Mouse (Mus musculus): ENCODE data around the gene Neil3. TPM values are rescaled to one million over a fixed set of nuclear protein-coding genes. Genes with fewer than 3 reads are reported as not detected.

Neil3 gene
- total and polyA plus RNA-seq, 2 experiments from 2014 or later: 1.5 to 7.5 TPM

GRCm38 (mm10) chr8:53628864-53629415, 9.9 kb downstream of the Neil3 start:
- no peaks in the 10 kb centered on the region for H3K27me3 ChIP-seq (ENCODE audit: control insufficient read depth, insufficient read depth, low read length)
- no peak overlapping the region for H3K9ac ChIP-seq (replicated peaks; ENCODE audit: low read depth, low read length)
- H3K36me3 ChIP-seq (replicated peaks; ENCODE audit: control insufficient read depth, insufficient read depth, low read length): no peaks in the 10 kb centered on the region
- no peaks in the 10 kb centered on the region for H3K4me1 ChIP-seq (ENCODE audit: control insufficient read depth, insufficient read depth)
- DNase-seq (ENCODE audit: low spot score) (no peak), ATAC-seq (ENCODE audit: insufficient read depth, low read depth) (no peak)
- no peak overlapping the region for H3K4me2 ChIP-seq (ENCODE audit: low read depth, low read length)
- H3K27ac ChIP-seq (ENCODE audit: low read depth): no peak overlapping the region
- TF ChIP-seq CTCF (IDR thresholded peaks at IDR 0.05; ENCODE audit: low read depth): no peak
- WGBS: 87% methylated on average over 4 of the region's 4 CpGs
- no peak overlapping the region for H3K4me3 ChIP-seq (ENCODE audit: low read depth, low read length)
- peaks cover 8% of the 10 kb centered on the region; the same call in 1 of the 2 replicates for H3K9me3 ChIP-seq (replicated peaks; ENCODE audit: control insufficient read depth, low read length)

GRCm38 (mm10) chr8:53623425-53623824, 15.4 kb downstream of the Neil3 start:
- H3K4me1 ChIP-seq (ENCODE audit: control insufficient read depth, insufficient read depth): no peaks in the 10 kb centered on the region
- H3K4me3 ChIP-seq (ENCODE audit: low read depth, low read length): no peak overlapping the region
- WGBS: 77% methylated on average over 3 of the region's 3 CpGs
- H3K4me2 ChIP-seq (ENCODE audit: low read depth, low read length): no peak overlapping the region
- TF ChIP-seq CTCF (IDR thresholded peaks at IDR 0.05; ENCODE audit: low read depth): no peak
- no peak for TF ChIP-seq EP300 (IDR thresholded peaks at IDR 0.05; ENCODE audit: low read depth)
- no peak overlapping the region for H3K9ac ChIP-seq (replicated peaks; ENCODE audit: low read depth, low read length)
- no peaks in the 10 kb centered on the region for H3K36me3 ChIP-seq (replicated peaks; ENCODE audit: control insufficient read depth, insufficient read depth, low read length)
- peaks cover 8% of the 10 kb centered on the region; the same call in 1 of the 2 replicates for H3K9me3 ChIP-seq (replicated peaks; ENCODE audit: control insufficient read depth, low read length)
- no peak overlapping the region for H3K27ac ChIP-seq (ENCODE audit: low read depth)
- DNase-seq (ENCODE audit: low spot score) (no peak), ATAC-seq (ENCODE audit: insufficient read depth, low read depth) (no peak)
- H3K27me3 ChIP-seq (ENCODE audit: control insufficient read depth, insufficient read depth, low read length): no peaks in the 10 kb centered on the region

- H3K36me3 ChIP-seq (replicated peaks; ENCODE audit: control insufficient read depth, insufficient read depth, low read length): no peaks in the 10 kb centered on the region
- H3K27ac ChIP-seq (ENCODE audit: low read depth): no peak overlapping the region
- TF ChIP-seq CTCF (IDR thresholded peaks at IDR 0.05; ENCODE audit: low read depth): no peak
- no peak overlapping the region for H3K4me3 ChIP-seq (ENCODE audit: low read depth, low read length)
- H3K9ac ChIP-seq (replicated peaks; ENCODE audit: low read depth, low read length): no peak overlapping the region
- ATAC-seq (ENCODE audit: insufficient read depth, low read depth) (no peak), DNase-seq (ENCODE audit: low spot score) (no peak)
- H3K27me3 ChIP-seq (ENCODE audit: control insufficient read depth, insufficient read depth, low read length): no peaks in the 10 kb centered on the region
- WGBS: 91% methylated on average over 3 of the region's 3 CpGs
- no peak overlapping the region for H3K4me2 ChIP-seq (ENCODE audit: low read depth, low read length)
- H3K9me3 ChIP-seq (replicated peaks; ENCODE audit: control insufficient read depth, low read length): no peaks in the 10 kb centered on the region
- H3K4me1 ChIP-seq (ENCODE audit: control insufficient read depth, insufficient read depth): no peaks in the 10 kb centered on the region
Measured at GRCm38 (mm10) chr8:53619196-53619595, 19.7 kb downstream of the Neil3 start.

- Histone ChIP-seq H3K9ac (replicated peaks; ENCODE audit: low read depth, low read length) (no peak overlapping the region), H3K4me3 (ENCODE audit: low read depth, low read length) (no peak overlapping the region), H3K9me3 (replicated peaks; ENCODE audit: control insufficient read depth, low read length) (no peaks in the 10 kb centered on the region), H3K4me2 (ENCODE audit: low read depth, low read length) (no peak overlapping the region), H3K36me3 (replicated peaks; ENCODE audit: control insufficient read depth, insufficient read depth, low read length) (no peaks in the 10 kb centered on the region), H3K27ac (ENCODE audit: low read depth) (no peak overlapping the region), H3K4me1 (ENCODE audit: control insufficient read depth, insufficient read depth) (no peaks in the 10 kb centered on the region), H3K27me3 (ENCODE audit: control insufficient read depth, insufficient read depth, low read length) (no peaks in the 10 kb centered on the region)
- 82% methylated on average over 8 of the region's 8 CpGs for WGBS
- ATAC-seq (ENCODE audit: insufficient read depth, low read depth) (no peak), DNase-seq (ENCODE audit: low spot score) (no peak)
- TF ChIP-seq CTCF (IDR thresholded peaks at IDR 0.05; ENCODE audit: low read depth): no peak
- TF ChIP-seq EP300 (IDR thresholded peaks at IDR 0.05; ENCODE audit: low read depth): no peak
Measured at GRCm38 (mm10) chr8:53614288-53614646, 24.6 kb downstream of the Neil3 start.

- H3K27ac ChIP-seq (ENCODE audit: low read depth): no peak overlapping the region
- H3K4me1 ChIP-seq (ENCODE audit: control insufficient read depth, insufficient read depth): no peaks in the 10 kb centered on the region
- TF ChIP-seq CTCF (IDR thresholded peaks at IDR 0.05; ENCODE audit: low read depth) (no peak), EP300 (IDR thresholded peaks at IDR 0.05; ENCODE audit: low read depth) (no peak)
- no peak for ATAC-seq (ENCODE audit: insufficient read depth, low read depth)
- no peak overlapping the region for H3K4me3 ChIP-seq (ENCODE audit: low read depth, low read length)
- 0 out of 2 replicates have a peak, but pooled peaks cover under 1% of the 10 kb centered on the region for H3K36me3 ChIP-seq (replicated peaks; ENCODE audit: control insufficient read depth, insufficient read depth, low read length)
- H3K9ac ChIP-seq (replicated peaks; ENCODE audit: low read depth, low read length): no peak overlapping the region
- no peaks in the 10 kb centered on the region for H3K9me3 ChIP-seq (replicated peaks; ENCODE audit: control insufficient read depth, low read length)
- no peak for DNase-seq (ENCODE audit: low spot score)
- no peaks in the 10 kb centered on the region for H3K27me3 ChIP-seq (ENCODE audit: control insufficient read depth, insufficient read depth, low read length)
- no peak overlapping the region for H3K4me2 ChIP-seq (ENCODE audit: low read depth, low read length)
- WGBS: 87% methylated on average over 7 of the region's 7 CpGs
Measured at GRCm38 (mm10) chr8:53613577-53614287, 25.1 kb downstream of the Neil3 start.

- no peaks in the 10 kb centered on the region for H3K27me3 ChIP-seq (ENCODE audit: control insufficient read depth, insufficient read depth, low read length)
- DNase-seq (ENCODE audit: low spot score): no peak
- H3K36me3 ChIP-seq (replicated peaks; ENCODE audit: control insufficient read depth, insufficient read depth, low read length): 0 out of 2 replicates have a peak, but pooled peaks cover 6% of the 10 kb centered on the region
- WGBS: 66% methylated on average over 7 of the region's 7 CpGs
- H3K4me2 ChIP-seq (ENCODE audit: low read depth, low read length): no peak overlapping the region
- no peaks in the 10 kb centered on the region for H3K9me3 ChIP-seq (replicated peaks; ENCODE audit: control insufficient read depth, low read length)
- no peak overlapping the region for H3K9ac ChIP-seq (replicated peaks; ENCODE audit: low read depth, low read length)
- no peaks in the 10 kb centered on the region for H3K4me1 ChIP-seq (ENCODE audit: control insufficient read depth, insufficient read depth)
- no peak overlapping the region for H3K4me3 ChIP-seq (ENCODE audit: low read depth, low read length)
- ATAC-seq (ENCODE audit: insufficient read depth, low read depth): no peak
- H3K27ac ChIP-seq (ENCODE audit: low read depth): no peak overlapping the region
- no peak for TF ChIP-seq EP300 (IDR thresholded peaks at IDR 0.05; ENCODE audit: low read depth)
- TF ChIP-seq CTCF (IDR thresholded peaks at IDR 0.05; ENCODE audit: low read depth): no peak
Measured at GRCm38 (mm10) chr8:53612297-53612696, 26.6 kb downstream of the Neil3 start.
